Mouse (Mus musculus) heart, postnatal 4 days (tissue): ENCODE results near the gene Kcne1. TPM values are rescaled to one million over a fixed set of nuclear protein-coding genes. Genes with fewer than 3 reads are reported as not detected.

Experiments
- DNase-seq: peaks from one replicate; pipeline ENCODE4 v3.0.0; 2021
- total RNA-seq, 2 experiments: library from RNA; stranded (reverse); gene quantifications; 2 replicates each; pipeline ENCODE4 v1.2.3; 2021

Kcne1 gene
- total RNA-seq, 2 experiments from 2014 or later, result 317 to 359 TPM

GRCm38 (mm10) chr16:92355982-92356381, 3.3 kb downstream of the Kcne1 start:
- DNase-seq, result no peak

- no peak for DNase-seq
Measured at GRCm38 (mm10) chr16:92355366-92355765, 3.9 kb downstream of the Kcne1 start.

- DNase-seq, result no peak
Measured at GRCm38 (mm10) chr16:92353897-92354296, 5.4 kb downstream of the Kcne1 start.

GRCm38 (mm10) chr16:92353295-92353694, 6.0 kb downstream of the Kcne1 start:
- DNase-seq, result no peak

- DNase-seq, result peak; percentile 60
Measured at GRCm38 (mm10) chr16:92348941-92349340, 10.3 kb downstream of the Kcne1 start.

GRCm38 (mm10) chr16:92346297-92346916, 12.9 kb downstream of the Kcne1 start:
- DNase-seq, result peak; percentile 92

GRCm38 (mm10) chr16:92345177-92345576, 14.1 kb downstream of the Kcne1 start:
- peak; percentile 81 for DNase-seq

GRCm38 (mm10) chr16:92340612-92341511, 18.4 kb downstream of the Kcne1 start:
- DNase-seq, result peak; percentile 80

GRCm38 (mm10) chr16:92336280-92336679, 23.0 kb downstream of the Kcne1 start:
- peak; percentile 88 for DNase-seq

GRCm38 (mm10) chr16:92334600-92334999, 24.7 kb downstream of the Kcne1 start:
- no peak for DNase-seq

- DNase-seq, result no peak
Measured at GRCm38 (mm10) chr16:92330966-92331365, 28.3 kb downstream of the Kcne1 start.

- no peak for DNase-seq
Measured at GRCm38 (mm10) chr16:92327911-92328310, 31.4 kb downstream of the Kcne1 start.

- no peak for DNase-seq
Measured at GRCm38 (mm10) chr16:92325062-92325406, 34.2 kb downstream of the Kcne1 start.

- DNase-seq, result no peak
Measured at GRCm38 (mm10) chr16:92324309-92325061, 34.8 kb downstream of the Kcne1 start.

GRCm38 (mm10) chr16:92321341-92321740, 37.9 kb downstream of the Kcne1 start, which contains the start of gene Fam243:
TSS of gene Fam243 (minus strand) at chr16:92321441.
- no peak for DNase-seq

- no peak for DNase-seq
Measured at GRCm38 (mm10) chr16:92320361-92320760, 38.9 kb downstream of the Kcne1 start.

- DNase-seq, result peak; percentile 78
Measured at GRCm38 (mm10) chr16:92319353-92320109, 39.7 kb downstream of the Kcne1 start.

- DNase-seq, result no peak
Measured at GRCm38 (mm10) chr16:92316049-92316738, 43.1 kb downstream of the Kcne1 start.

GRCm38 (mm10) chr16:92313953-92314741, 45.1 kb downstream of the Kcne1 start:
- peak; percentile 59 for DNase-seq

- no peak for DNase-seq
Measured at GRCm38 (mm10) chr16:92309126-92309525, 50.1 kb downstream of the Kcne1 start.

GRCm38 (mm10) chr16:92307947-92308346, 51.3 kb downstream of the Kcne1 start:
- DNase-seq, result no peak
